Mouse (Mus musculus) retina, embryonic 14.5 days (tissue): Measurements from ENCODE around the gene Atrnl1.
"Not testable (repeated sequence)": the region's sequence is repeated elsewhere in the genome, so short reads cannot be mapped to it uniquely, and the experiment has no call there.

Experiments
- DNase-seq: peaks from one replicate; pipeline ENCODE4 v3.0.0-alpha.2; 2015; ENCODE audit warnings: low spot score

Gene Atrnl1

GRCm38 (mm10) chr19:58036166-58036565 is 425.3 kb downstream of the Atrnl1 start:
- DNase-seq = no peak

GRCm38 (mm10) chr19:58043120-58043519 is 432.3 kb downstream of the Atrnl1 start:
- DNase-seq = no peak

- DNase-seq = no peak
These were observed 432.7 kb downstream of the Atrnl1 start for GRCm38 (mm10) chr19:58043550-58043949.

DNA sequence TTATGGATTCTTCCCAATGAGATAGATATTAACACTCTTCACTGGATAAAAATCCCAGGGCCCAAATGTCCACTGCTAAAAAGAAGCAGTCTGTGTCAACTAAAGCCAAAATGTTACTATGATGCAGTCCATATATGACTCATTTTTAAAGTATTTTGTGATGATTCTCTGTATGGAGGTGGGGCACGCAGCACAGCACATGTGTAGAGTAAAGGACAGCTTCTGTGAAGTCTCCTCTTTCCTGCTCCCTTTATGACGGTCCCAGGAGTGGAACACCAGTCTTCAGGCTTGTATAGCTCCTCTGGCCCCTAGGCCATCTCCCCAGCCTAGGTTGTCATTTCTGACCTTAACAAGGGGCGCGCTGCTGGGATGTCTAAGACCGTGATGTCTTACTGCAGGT is 434.0 kb downstream of the Atrnl1 start:
- DNase-seq = no peak

- DNase-seq = no peak
These were observed 435.8 kb downstream of the Atrnl1 start for GRCm38 (mm10) chr19:58046656-58047055.

DNA sequence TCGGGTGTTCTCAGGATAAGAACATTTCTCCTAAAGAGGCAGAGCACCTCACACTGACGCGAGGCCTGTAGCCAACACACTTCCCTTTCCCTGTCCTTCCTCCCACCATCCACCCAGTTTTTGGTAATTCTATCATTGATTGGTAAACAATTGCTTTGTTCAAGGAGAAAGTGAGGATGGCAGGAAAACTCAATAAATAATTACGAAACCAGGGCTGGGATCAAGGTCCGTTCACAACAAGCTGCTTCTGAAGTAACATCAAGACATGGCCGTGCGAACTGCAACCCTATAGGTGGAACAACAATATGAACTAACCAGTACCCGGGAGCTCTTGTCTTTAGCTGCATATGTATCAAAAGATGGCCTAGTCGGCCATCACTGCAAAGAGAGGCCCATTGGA is 439.6 kb downstream of the Atrnl1 start:
- not testable (repeated sequence) for DNase-seq

- DNase-seq = no peak
These were observed 440.2 kb downstream of the Atrnl1 start for GRCm38 (mm10) chr19:58050986-58051385.

DNA sequence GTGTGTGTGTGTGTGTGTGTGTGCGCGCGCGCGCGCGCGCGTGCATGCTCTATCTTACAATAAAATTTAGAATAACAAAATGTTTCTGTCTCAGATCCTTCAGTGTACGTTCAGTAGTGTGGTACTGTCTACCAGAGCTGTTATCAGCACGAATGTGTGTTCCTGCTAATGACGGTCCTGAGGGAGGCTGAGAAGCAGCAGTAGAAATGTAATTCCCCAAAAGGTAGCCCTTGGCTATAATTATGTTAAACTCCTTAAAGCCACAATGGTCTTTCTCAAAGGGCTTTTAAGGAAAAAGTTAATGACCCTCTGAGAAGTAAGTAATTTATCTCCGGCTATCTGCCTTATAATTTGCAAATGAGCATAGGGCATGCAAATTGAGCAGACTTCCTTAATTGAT is 441.1 kb downstream of the Atrnl1 start:
- DNase-seq = no peak

DNA sequence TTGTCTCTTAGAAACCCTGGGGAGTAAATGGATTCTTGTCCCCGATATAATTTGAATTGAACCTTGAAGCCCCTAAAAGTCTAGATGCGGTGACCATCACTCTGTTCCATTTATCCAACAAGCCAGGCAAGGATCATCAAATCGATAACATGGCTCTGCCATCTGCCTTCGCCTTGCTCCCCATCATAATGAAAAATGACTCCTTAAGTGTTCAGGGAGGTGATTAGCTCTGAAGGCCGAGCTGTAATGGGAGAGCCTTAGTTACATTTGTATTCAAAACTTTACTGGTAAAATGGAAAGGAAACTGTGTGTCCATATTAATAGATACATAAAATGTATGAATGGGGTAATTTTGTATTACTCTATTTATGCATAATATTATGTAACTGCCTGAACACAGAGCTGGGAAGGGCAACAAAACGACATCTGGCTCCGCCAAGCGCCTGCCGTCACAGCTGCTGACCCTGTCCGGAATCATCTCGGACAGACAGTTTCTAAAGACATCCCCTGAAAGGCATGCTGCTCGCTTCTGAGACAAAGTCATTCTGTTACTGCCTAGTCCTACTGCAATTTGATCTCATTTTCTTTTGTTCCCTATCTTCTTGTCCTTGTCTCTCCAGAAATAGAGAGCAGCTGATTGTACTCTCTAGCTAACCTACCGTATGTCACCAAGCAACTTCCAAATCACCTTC is 441.8 kb downstream of the Atrnl1 start:
- peak; percentile 51 for DNase-seq

DNA sequence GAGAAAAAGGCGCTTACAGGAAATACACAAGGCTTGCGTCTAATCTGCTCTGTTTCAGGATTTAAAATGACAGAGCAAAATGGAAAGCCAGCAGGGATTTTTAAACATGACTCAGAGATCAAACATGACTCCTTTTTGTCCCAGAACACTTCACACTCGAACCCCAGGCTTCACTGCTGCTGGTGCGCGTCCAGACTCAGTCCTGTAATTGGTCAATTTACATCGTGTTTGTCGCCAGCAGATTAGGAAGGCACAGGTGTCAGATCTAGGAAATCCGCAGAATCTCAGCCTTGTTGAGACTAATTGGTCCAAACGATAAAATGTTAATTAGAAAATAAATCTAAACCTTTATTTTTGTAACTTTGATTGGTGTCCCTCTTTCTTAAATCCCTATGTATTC is 448.9 kb downstream of the Atrnl1 start:
- DNase-seq = peak; percentile 22

DNA sequence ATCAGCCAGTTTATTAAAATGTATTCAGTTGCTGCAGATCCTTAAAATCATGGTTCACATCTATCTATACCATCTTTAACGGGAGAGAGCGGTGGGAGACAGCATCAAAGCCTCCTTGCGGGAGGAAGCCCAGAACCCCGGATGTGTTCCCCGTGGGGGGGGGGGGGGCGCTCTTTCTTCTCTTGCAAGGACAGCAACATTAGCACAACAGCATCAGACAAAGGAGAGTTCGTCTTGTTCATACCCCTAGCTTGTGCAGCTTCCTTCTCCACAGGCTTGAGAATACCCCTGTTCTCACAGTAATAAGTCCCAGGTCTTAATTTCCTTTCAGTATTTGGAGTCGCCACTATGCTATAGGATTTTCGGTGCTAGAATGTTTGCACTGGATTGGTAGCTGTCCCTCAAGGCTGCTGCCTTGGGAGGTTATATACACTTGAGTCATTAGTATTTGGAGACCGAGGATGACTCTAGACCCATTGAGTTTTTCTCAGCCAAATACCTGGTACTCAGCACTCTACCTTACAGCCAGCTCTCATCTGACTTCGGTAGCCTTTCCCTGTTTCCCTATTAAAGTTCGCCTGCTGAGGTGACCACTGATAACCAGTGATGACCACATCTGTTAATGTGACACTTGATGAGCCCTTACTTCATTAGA is 449.5 kb downstream of the Atrnl1 start:
- peak; percentile 22 for DNase-seq

DNA sequence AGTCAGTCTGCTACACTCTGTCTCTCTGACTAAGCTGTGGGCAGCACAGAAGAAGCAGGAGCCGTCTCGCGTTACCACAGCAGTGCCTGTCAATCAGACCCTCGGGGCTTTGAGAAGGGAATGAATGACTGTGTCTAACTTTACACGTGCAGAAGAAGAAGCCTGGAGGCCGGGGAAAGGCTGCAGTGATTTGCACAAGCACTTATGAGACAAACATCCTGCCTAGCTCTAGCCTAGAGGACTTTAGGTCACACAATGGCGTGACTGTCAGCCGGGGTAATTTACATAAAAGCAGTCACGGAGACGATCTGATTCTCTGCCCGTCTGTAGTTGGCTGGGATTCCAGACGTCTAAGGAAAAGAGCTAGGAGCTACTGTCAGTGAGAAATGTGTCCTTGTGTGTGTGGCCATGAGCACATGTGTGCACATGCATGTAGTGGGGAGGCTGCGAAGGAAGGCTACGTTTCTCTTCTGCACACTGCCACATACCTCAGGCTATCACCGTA is 450.1 kb downstream of the Atrnl1 start:
- DNase-seq = peak; percentile 52

- DNase-seq = no peak
These were observed 451.1 kb downstream of the Atrnl1 start for GRCm38 (mm10) chr19:58061933-58062332.

GRCm38 (mm10) chr19:58063541-58063940 is 452.7 kb downstream of the Atrnl1 start:
- DNase-seq = peak; percentile 22

DNA sequence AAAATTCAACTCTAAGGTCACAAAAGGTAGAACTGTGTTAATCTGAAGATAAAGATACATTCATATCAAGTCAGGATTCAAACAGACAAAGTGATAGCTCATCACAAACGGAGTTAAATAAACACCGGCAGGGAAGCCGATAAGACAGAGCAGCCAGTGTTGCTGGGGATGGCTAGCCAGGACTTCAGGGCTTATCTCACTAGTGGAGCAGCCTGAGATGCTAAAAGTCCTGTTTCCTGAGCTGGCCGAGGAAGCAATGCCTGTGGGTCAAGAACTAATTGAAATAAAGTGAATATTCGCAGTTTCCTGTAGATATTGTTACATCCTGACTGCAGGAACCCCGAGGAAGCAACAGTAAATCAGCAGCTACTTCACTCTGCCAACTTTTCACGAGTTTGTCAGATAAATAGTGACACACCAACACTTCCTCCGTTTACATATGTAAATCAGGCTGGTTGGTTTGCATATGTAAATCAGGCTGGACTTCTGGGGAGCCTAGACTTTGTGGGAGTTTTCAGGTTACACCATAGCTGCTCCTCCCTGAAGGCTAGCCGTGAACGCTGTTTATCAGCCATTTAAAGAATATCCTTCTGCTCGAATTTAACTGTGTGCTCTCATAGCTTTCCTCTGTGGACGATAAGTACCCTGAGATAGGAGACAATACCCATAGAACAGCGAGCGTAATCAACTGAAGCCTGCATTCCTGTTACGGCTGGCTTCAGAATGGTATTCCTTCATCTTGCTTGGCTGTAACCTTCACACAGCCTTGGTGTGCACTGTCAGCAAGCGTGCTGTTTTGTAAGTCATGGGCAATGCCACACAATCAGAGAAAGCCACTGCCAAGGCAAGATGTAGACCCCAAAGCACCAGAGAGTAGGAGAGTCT is 453.5 kb downstream of the Atrnl1 start:
- DNase-seq = no peak

- no peak for DNase-seq
These were observed 454.1 kb downstream of the Atrnl1 start for GRCm38 (mm10) chr19:58065001-58065314.

- DNase-seq = no peak
These were observed 454.7 kb downstream of the Atrnl1 start for GRCm38 (mm10) chr19:58065514-58065913.

- no peak for DNase-seq
These were observed 457.3 kb downstream of the Atrnl1 start for GRCm38 (mm10) chr19:58068114-58068513.

- no peak for DNase-seq
These were observed 458.1 kb downstream of the Atrnl1 start for GRCm38 (mm10) chr19:58068958-58069357.

DNA sequence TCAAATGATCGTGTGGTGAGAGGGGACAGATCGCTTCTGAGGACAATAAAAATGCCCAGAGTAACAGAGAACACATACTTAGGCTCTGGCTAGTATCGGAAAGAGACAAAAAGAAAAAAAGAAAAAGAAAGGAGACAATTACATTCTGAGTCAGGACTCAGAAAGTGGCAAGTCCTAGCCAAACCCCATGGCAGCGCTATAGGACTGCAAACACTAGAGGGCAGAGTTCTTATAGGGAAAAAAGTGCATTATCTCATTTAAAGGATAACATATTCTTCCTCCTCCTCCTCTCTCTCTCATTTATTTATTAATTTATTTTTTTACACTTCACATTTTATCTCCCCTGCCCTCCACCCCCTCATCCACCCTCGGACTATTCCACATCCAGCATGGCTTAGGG is 461.6 kb downstream of the Atrnl1 start:
- no peak for DNase-seq

DNA sequence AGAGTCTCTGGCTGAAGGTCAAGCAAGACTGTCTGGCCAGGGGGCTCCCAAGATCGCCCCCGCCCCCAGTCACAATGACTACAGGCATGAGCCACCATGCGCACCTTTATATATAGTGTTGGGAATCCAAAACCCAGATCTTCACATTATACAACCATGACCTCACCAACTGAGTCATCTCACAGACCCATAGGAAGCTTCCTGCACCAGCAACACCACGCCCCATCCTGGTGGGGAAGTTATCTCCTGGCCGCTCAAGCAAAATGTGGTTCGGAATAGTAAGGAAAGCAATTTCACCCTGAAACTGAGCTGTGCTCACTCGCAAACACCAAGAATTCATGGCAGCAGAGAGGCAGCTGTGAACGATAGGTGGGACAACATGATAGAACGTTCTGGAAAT is 462.0 kb downstream of the Atrnl1 start:
- no peak for DNase-seq

GRCm38 (mm10) chr19:58075252-58075651 is 464.4 kb downstream of the Atrnl1 start:
- DNase-seq = no peak

DNA sequence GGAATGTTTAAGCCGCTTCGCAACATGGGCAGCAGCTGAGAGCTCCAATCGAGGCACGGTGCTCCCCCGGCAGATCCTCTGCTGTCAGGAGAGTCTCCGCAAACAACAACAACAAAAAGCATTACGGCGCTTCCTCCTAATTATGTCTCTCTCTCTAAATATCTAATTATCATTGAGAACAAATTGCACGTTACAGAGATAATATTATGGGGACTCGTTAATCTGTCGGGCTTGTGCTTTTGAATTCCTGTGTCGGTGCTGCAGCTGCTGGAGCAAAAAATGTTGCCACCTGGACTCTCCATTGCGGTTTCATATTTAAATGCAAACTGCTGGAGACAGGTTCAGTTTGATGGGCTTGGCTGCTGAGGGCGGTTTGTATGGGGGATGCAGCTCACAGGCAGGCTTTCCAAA is 466.1 kb downstream of the Atrnl1 start:
- DNase-seq = no peak
